Mouse (Mus musculus) hindlimb bud, embryonic 11.5 days (tissue): ENCODE measurements around the gene Urm1.
"Not testable (repeated sequence)": the region's sequence is repeated elsewhere in the genome, so short reads cannot be mapped to it uniquely, and the experiment has no call there.

Source experiments
- DNase-seq: peaks from one replicate; pipeline ENCODE4 v3.0.0-alpha.2; 2012; ENCODE audit warnings: low read depth, low spot score; ENCODE audit errors: extremely low spot score

Gene Urm1

GRCm38 (mm10) chr2:29820025-29820817 lies at the start of gene Urm1:
Urm1 (plus strand) TSS chr2:29820075.
- DNase-seq, result no peak

GRCm38 (mm10) chr2:29770162-29770561 lies 49.7 kb upstream of the Urm1 start:
- no peak for DNase-seq

- no peak for DNase-seq
These were observed 48.0 kb upstream of the Urm1 start for GRCm38 (mm10) chr2:29771611-29772461.

- DNase-seq, result no peak
These were observed 46.6 kb upstream of the Urm1 start for GRCm38 (mm10) chr2:29773323-29773722.

GRCm38 (mm10) chr2:29781256-29781655 lies 38.6 kb upstream of the Urm1 start:
- DNase-seq, result not testable (repeated sequence)

GRCm38 (mm10) chr2:29784290-29784689 lies 35.6 kb upstream of the Urm1 start:
- no peak for DNase-seq

GRCm38 (mm10) chr2:29787104-29787917 lies 32.6 kb upstream of the Urm1 start, which contains the start of gene Coq4:
Coq4 (plus strand) TSS chr2:29787493.
- DNase-seq, result peak; percentile 95

GRCm38 (mm10) chr2:29787937-29788681 lies 31.8 kb upstream of the Urm1 start, which contains the start of gene Trub2:
Trub2 (minus strand) TSS chr2:29788502.
- DNase-seq, result no peak

GRCm38 (mm10) chr2:29792772-29793487 lies 26.9 kb upstream of the Urm1 start:
- no peak for DNase-seq

GRCm38 (mm10) chr2:29802075-29802826 lies 17.6 kb upstream of the Urm1 start, which contains the start of gene Slc27a4:
Slc27a4 (plus strand) TSS chr2:29802634.
- no peak for DNase-seq

- DNase-seq, result no peak
These were observed 17.1 kb upstream of the Urm1 start for GRCm38 (mm10) chr2:29802827-29803201.

GRCm38 (mm10) chr2:29803400-29803831 lies 16.5 kb upstream of the Urm1 start:
- no peak for DNase-seq

GRCm38 (mm10) chr2:29815678-29816371 lies 4.0 kb upstream of the Urm1 start:
- DNase-seq, result no peak

- peak; percentile 94 for DNase-seq
These were observed 2.2 kb upstream of the Urm1 start for GRCm38 (mm10) chr2:29817426-29818232.

- DNase-seq, result no peak
These were observed 512 bp upstream of the Urm1 start for GRCm38 (mm10) chr2:29819363-29819762.

GRCm38 (mm10) chr2:29826318-29826925 lies 6.5 kb downstream of the Urm1 start:
- no peak for DNase-seq
